Mouse (Mus musculus) MEL (cell line): ENCODE data around the gene Specc1l. TPM values are rescaled to one million over a fixed set of nuclear protein-coding genes. Genes with fewer than 3 reads are reported as not detected.

Experiments
- DNase-seq: peaks from one replicate; pipeline ENCODE4 v3.0.0; 2011; ENCODE audit warnings: low read depth, low spot score
- H3K27ac ChIP-seq: 2 replicates; pipeline ENCODE4 v1.5.1; 2012; ENCODE audit warnings: low read depth, mild to moderate bottlenecking, control low read depth, low read length, moderate library complexity; ENCODE audit not compliant: control insufficient read depth
- H3K27me3 ChIP-seq, 2 experiments: fragments of 150-350 bp in 1 of 2; sonication (generic) in 1 of 2; 2 replicates each; pipeline ENCODE4 v1.6.1; 2012; ENCODE audit warnings: low read length in 2 of 2, mild to moderate bottlenecking in 2 of 2, improper control_type of control experiment in 1 of 2, moderate library complexity in 1 of 2; ENCODE audit not compliant: insufficient read depth in 2 of 2, control insufficient read depth in 1 of 2
- H3K36me3 ChIP-seq, 2 experiments: 2 replicates each; pipeline ENCODE4 v1.6.1; 2012 to 2014; ENCODE audit warnings: low read length in 2 of 2, improper control_type of control experiment in 1 of 2, inconsistent platforms in 1 of 2, mild to moderate bottlenecking in 1 of 2; ENCODE audit not compliant: insufficient read depth in 2 of 2, control insufficient read depth in 1 of 2
- H3K4me1 ChIP-seq, 2 experiments: fragments of 150-350 bp in 1 of 2; sonication (generic) in 1 of 2; 2 replicates each; pipeline ENCODE4 v1.6.1; 2012; ENCODE audit warnings: low read length in 2 of 2, improper control_type of control experiment in 1 of 2, mild to moderate bottlenecking in 1 of 2; ENCODE audit not compliant: insufficient read depth in 2 of 2, control insufficient read depth in 1 of 2
- H3K4me3 ChIP-seq, 2 experiments: fragments of 150-350 bp in 1 of 2; sonication (generic) in 1 of 2; 2 replicates each; pipeline ENCODE4 v1.5.1; 2012; ENCODE audit warnings: low read depth in 2 of 2, low read length in 2 of 2, mild to moderate bottlenecking in 2 of 2, moderate library complexity in 2 of 2, control low read depth in 1 of 2, improper control_type of control experiment in 1 of 2; ENCODE audit not compliant: control insufficient read depth in 1 of 2, insufficient read depth in 1 of 2
- H3K79me2 ChIP-seq: 2 replicates; pipeline ENCODE4 v1.6.1; 2012; ENCODE audit warnings: mild to moderate bottlenecking, low read length, moderate library complexity; ENCODE audit not compliant: control insufficient read depth, poor library complexity, insufficient read depth
- H3K9ac ChIP-seq: 2 replicates; pipeline ENCODE4 v1.6.1; 2012; ENCODE audit warnings: low read depth, mild to moderate bottlenecking, control low read depth, low read length, moderate library complexity; ENCODE audit not compliant: control insufficient read depth, poor library complexity, severe bottlenecking
- H3K9me3 ChIP-seq: fragments of 150-350 bp; sonication (generic); replicated peaks from 2 replicates; pipeline ENCODE4 v1.6.1; 2012; ENCODE audit warnings: mild to moderate bottlenecking, low read length, improper control_type of control experiment, moderate library complexity; ENCODE audit not compliant: insufficient read depth
- BHLHE40 ChIP-seq: IDR thresholded peaks from 2 replicates; pipeline ENCODE4 v1.6.1; 2012; ENCODE audit warnings: low read depth, mild to moderate bottlenecking, inconsistent platforms, low read length, improper control_type of control experiment, borderline replicate concordance
- CTCF ChIP-seq, 3 experiments: IDR thresholded peaks in 2 of 3; conservative IDR thresholded peaks in 1 of 3; 2 replicates each; pipeline ENCODE4 v1.5.1; 2011 to 2012; ENCODE audit warnings: low read length in 3 of 3, low read depth in 2 of 3, mild to moderate bottlenecking in 2 of 3, improper control_type of control experiment in 1 of 3, inconsistent platforms in 1 of 3, mixed read lengths in 1 of 3, moderate library complexity in 1 of 3; ENCODE audit not compliant: control insufficient read depth in 1 of 3, insufficient read depth in 1 of 3, poor library complexity in 1 of 3, severe bottlenecking in 1 of 3
- E2F4 ChIP-seq: IDR thresholded peaks from 2 replicates; pipeline ENCODE4 v1.6.1; 2011; ENCODE audit warnings: low read depth, low read length, improper control_type of control experiment, borderline replicate concordance
- ELF1 ChIP-seq: IDR thresholded peaks from 2 replicates; pipeline ENCODE4 v1.6.1; 2014; ENCODE audit warnings: low read depth, mild to moderate bottlenecking, inconsistent platforms, low read length, improper control_type of control experiment, moderate library complexity
- EP300 ChIP-seq, 2 experiments: IDR thresholded peaks; 2 replicates each; pipeline ENCODE4 v1.6.1; 2011; ENCODE audit warnings: improper control_type of control experiment in 2 of 2, low read length in 2 of 2, low read depth in 1 of 2, mild to moderate bottlenecking in 1 of 2
- GABPA ChIP-seq: IDR thresholded peaks from 2 replicates; pipeline ENCODE4 v1.6.1; 2012; ENCODE audit warnings: low read depth, mild to moderate bottlenecking, inconsistent platforms, low read length, improper control_type of control experiment, moderate library complexity
- GATA1 ChIP-seq: IDR thresholded peaks from 2 replicates; pipeline ENCODE4 v1.6.1; 2011; ENCODE audit warnings: low read depth, low read length, improper control_type of control experiment
- MAFK ChIP-seq: IDR thresholded peaks from 2 replicates; pipeline ENCODE4 v1.6.1; 2011; ENCODE audit warnings: low read depth, mild to moderate bottlenecking, low read length, improper control_type of control experiment, borderline replicate concordance
- MXI1 ChIP-seq: IDR thresholded peaks from 2 replicates; pipeline ENCODE4 v1.6.1; 2011; ENCODE audit warnings: mild to moderate bottlenecking, low read depth, low read length, improper control_type of control experiment
- NELFE ChIP-seq: IDR thresholded peaks from 2 replicates; pipeline ENCODE4 v1.6.1; 2011; ENCODE audit warnings: low read depth, low read length, improper control_type of control experiment
- POLR2AphosphoS5 ChIP-seq: IDR thresholded peaks from 2 replicates; pipeline ENCODE4 v1.6.1; 2012; ENCODE audit warnings: low read depth, borderline replicate concordance, mild to moderate bottlenecking, inconsistent platforms, low read length, moderate library complexity, mixed read lengths
- SMC3 ChIP-seq: IDR thresholded peaks from 2 replicates; pipeline ENCODE4 v1.6.1; 2011; ENCODE audit warnings: low read depth, low read length, improper control_type of control experiment
- UBTF ChIP-seq: IDR thresholded peaks from 2 replicates; pipeline ENCODE4 v1.6.1; 2012; ENCODE audit warnings: low read depth, mild to moderate bottlenecking, inconsistent platforms, low read length, improper control_type of control experiment, moderate library complexity, borderline replicate concordance; ENCODE audit not compliant: insufficient read depth
- ZKSCAN1 ChIP-seq: IDR thresholded peaks from 2 replicates; pipeline ENCODE4 v1.6.1; 2012; ENCODE audit warnings: low read depth, mild to moderate bottlenecking, inconsistent platforms, low read length, improper control_type of control experiment, moderate library complexity
- polyA plus RNA-seq, 2 experiments: library from polyadenylated mRNA; stranded (reverse) in 1 of 2; unstranded in 1 of 2; fragments of >175 nt in 1 of 2; fragments of >200 nt in 1 of 2; gene quantifications; 2 replicates each; pipeline versions ENCODE4 v1.2.1 to v1.2.4; 2012; ENCODE audit warnings: low replicate concordance in 2 of 2, low read depth in 1 of 2; ENCODE audit not compliant: insufficient read length in 2 of 2, insufficient read depth in 1 of 2, missing spikeins in 1 of 2
- total RNA-seq: library from RNA; depleted of rRNA; stranded (reverse); fragments of 300-350 nt; gene quantifications from 2 replicates; pipeline ENCODE4 v1.2.3, GENCODE M21; 2012

The Specc1l gene
- total and polyA plus RNA-seq, 3 experiments: 12.3 to 30.6 (median 15.1) TPM

GRCm38 (mm10) chr10:75182151-75182774, 29.6 kb upstream of the Specc1l start (continued):
- TF ChIP-seq CTCF (IDR thresholded peaks at IDR 0.05 in 2 of 3, conservative IDR thresholded peaks at IDR 0.05 in 1 of 3; ENCODE audit: control insufficient read depth in 1 of 3, insufficient read depth in 1 of 3, low read depth in 2 of 3, low read length in 3 of 3, poor library complexity in 1 of 3, severe bottlenecking in 1 of 3): peak; percentile 65 to 97 (median 89)
- no peak for TF ChIP-seq E2F4
- no peak for TF ChIP-seq GATA1
- no peak for TF ChIP-seq MAFK

- Histone ChIP-seq H3K9ac (no peak overlapping the region), H3K27me3 (no peaks in the 10 kb centered on the region), H3K4me3 (no peak overlapping the region), H3K27ac (no peak overlapping the region), H3K4me1 (no peaks in the 10 kb centered on the region), H3K79me2 (no peaks in the 10 kb centered on the region), H3K9me3 (no peaks in the 10 kb centered on the region), H3K36me3 (no peaks in the 10 kb centered on the region)
- TF ChIP-seq EP300 (IDR thresholded peaks at IDR 0.05; ENCODE audit: low read depth in 1 of 2, low read length in 2 of 2) (no peak), POLR2AphosphoS5 (no peak), GATA1 (no peak), SMC3 (no peak), MXI1 (no peak), MAFK (no peak)
- DNase-seq: no peak
These were observed 27.0 kb upstream of the Specc1l start for GRCm38 (mm10) chr10:75184826-75185225.

GRCm38 (mm10) chr10:75186551-75186950, 25.3 kb upstream of the Specc1l start:
- no peaks in the 10 kb centered on the region for H3K27me3 ChIP-seq
- H3K9ac ChIP-seq: no peak overlapping the region
- no peaks in the 10 kb centered on the region for H3K9me3 ChIP-seq
- H3K79me2 ChIP-seq: no peaks in the 10 kb centered on the region
- H3K36me3 ChIP-seq: no peaks in the 10 kb centered on the region
- H3K4me1 ChIP-seq: no peaks in the 10 kb centered on the region
- H3K4me3 ChIP-seq: no peak overlapping the region
- no peak overlapping the region for H3K27ac ChIP-seq
- TF ChIP-seq GABPA: no peak
- TF ChIP-seq NELFE: no peak
- TF ChIP-seq UBTF: no peak
- TF ChIP-seq BHLHE40: no peak
- TF ChIP-seq ZKSCAN1: no peak
- no peak for TF ChIP-seq ELF1
- DNase-seq: no peak
